Mouse (Mus musculus): ENCODE measurements around the gene Tnfsf14. TPM values are rescaled to one million over a fixed set of nuclear protein-coding genes. Genes with fewer than 3 reads are reported as not detected.
A peak's percentile ranks its signal among the peaks of the same experiment; 100 is the strongest.

Tnfsf14 gene
- polyA plus RNA-seq, 1 experiment from 2014 or later: 0.58 TPM

DNA sequence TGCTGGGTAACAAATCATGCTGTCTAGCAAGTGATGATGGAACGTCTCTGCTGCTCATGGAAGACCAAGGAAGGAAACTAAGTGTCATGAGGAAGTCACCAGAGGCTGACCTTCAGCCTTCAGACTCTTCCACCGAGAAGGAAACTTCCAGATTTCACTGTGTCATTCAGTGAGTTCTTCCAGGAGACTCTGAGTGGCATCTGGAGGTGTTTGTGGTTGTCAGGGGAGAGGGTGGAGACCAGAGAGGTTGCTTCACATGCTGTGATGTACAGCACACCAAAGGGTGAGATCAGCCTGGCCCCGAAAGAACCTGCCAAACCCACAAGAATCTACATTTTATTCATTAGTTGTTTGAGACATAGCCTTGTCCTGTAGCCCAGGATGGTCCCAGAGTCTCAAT lies 11.1 kb downstream of the Tnfsf14 start:
- ATAC-seq (replicated peaks; ENCODE audit: extremely low read depth, insufficient read depth, low FRiP score): no peak
- Histone ChIP-seq H3K9ac (ENCODE audit: low read length) (no peak overlapping the region), H3K27me3 (ENCODE audit: control insufficient read depth, insufficient read depth, low read length) (no peaks in the 10 kb centered on the region), H3K9me3 (replicated peaks; ENCODE audit: control insufficient read depth, low read length) (no peaks in the 10 kb centered on the region), H3K4me2 (ENCODE audit: low read depth, low read length) (no peak overlapping the region), H3K4me1 (ENCODE audit: control insufficient read depth, insufficient read depth, low read length) (no peaks in the 10 kb centered on the region), H3K4me3 (ENCODE audit: low read length) (no peak overlapping the region), H3K36me3 (ENCODE audit: control insufficient read depth, insufficient read depth) (no peaks in the 10 kb centered on the region), H3K27ac (ENCODE audit: low read length) (no peak overlapping the region)
- WGBS: 59% methylated on average over 3 of the region's 3 CpGs

DNA sequence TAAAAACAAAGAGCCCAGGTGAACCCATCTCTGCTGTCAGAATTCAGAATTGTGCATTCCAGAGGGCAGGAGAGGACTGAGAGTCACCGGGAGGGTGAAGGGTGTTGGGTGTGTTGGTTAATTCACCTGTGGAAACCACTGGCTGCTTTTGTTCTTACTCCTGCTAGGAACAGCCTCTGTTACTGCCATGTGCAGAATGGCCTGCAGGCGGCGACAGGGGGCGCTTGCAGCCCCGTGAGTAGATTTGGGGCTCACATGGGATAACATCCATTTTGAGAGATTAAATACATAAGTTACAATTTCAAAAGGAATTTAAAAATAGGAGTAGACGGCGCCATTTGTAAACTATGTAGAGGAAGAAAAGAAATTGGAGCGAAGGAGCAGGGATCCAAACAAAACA lies 13.6 kb downstream of the Tnfsf14 start:
- Histone ChIP-seq H3K9ac (ENCODE audit: low read length) (no peak overlapping the region), H3K9me3 (replicated peaks; ENCODE audit: control insufficient read depth, low read length) (no peaks in the 10 kb centered on the region), H3K4me3 (ENCODE audit: low read length) (no peak overlapping the region), H3K27me3 (ENCODE audit: control insufficient read depth, insufficient read depth, low read length) (no peaks in the 10 kb centered on the region), H3K4me1 (ENCODE audit: control insufficient read depth, insufficient read depth, low read length) (no peaks in the 10 kb centered on the region), H3K36me3 (ENCODE audit: control insufficient read depth, insufficient read depth) (no peaks in the 10 kb centered on the region), H3K4me2 (ENCODE audit: low read depth, low read length) (no peak overlapping the region), H3K27ac (ENCODE audit: low read length) (no peak overlapping the region)
- no peak for ATAC-seq (replicated peaks; ENCODE audit: extremely low read depth, insufficient read depth, low FRiP score)
- whole genome bisulfite sequencing: 31% methylated on average over 8 of the region's 8 CpGs

DNA sequence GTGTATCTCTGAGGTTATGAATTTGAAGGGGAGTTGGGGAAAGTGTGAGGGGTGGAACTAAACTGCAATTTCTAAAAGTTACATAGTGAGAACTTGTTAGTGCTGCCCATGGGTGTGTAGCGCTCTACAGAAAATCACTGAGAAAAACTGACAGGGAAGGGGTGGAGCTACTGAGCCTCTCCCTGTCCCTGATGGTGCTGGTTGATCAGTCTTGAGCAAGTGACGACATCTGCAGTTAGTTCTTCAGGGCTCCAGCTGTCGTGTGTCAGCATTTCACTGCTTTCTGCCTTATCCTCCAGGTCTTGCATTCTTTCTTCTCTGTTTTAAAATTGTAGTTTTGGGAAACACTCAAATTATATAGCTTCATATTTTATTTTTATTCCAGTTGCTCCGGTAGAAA lies 20.6 kb downstream of the Tnfsf14 start:
- no peak for ATAC-seq (replicated peaks; ENCODE audit: extremely low read depth, insufficient read depth, low FRiP score)
- Histone ChIP-seq H3K27ac (ENCODE audit: low read length) (no peak overlapping the region), H3K9ac (ENCODE audit: low read length) (no peak overlapping the region), H3K36me3 (ENCODE audit: control insufficient read depth, insufficient read depth) (no peaks in the 10 kb centered on the region), H3K4me1 (ENCODE audit: control insufficient read depth, insufficient read depth, low read length) (peaks cover 2% of the 10 kb centered on the region; the same call in 1 of the 2 replicates), H3K27me3 (ENCODE audit: control insufficient read depth, insufficient read depth, low read length) (no peaks in the 10 kb centered on the region), H3K4me2 (ENCODE audit: low read depth, low read length) (no peak overlapping the region), H3K9me3 (replicated peaks; ENCODE audit: control insufficient read depth, low read length) (0 out of 2 replicates have a peak, but pooled peaks cover 2% of the 10 kb centered on the region), H3K4me3 (ENCODE audit: low read length) (no peak overlapping the region)
- WGBS: 42% methylated on average over 4 of the region's 4 CpGs

DNA sequence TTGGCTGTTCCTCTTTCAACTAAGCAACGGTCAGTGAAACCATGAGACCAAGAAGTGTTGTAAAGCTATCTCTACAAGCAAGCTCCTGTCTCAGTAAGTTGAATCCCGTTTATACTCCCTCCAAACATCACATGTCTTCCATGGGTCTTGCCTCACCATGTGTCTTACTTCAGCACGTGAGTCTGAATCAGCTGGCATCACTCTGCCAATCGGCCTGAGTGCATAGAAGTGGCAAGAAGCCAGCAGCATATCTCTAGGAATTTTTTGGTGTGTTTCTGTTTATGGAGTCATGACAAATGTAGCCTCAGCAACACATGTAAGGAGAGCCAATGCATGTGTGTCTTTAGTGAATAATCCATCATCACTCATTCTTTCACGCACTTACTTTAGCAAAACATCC lies 21.6 kb downstream of the Tnfsf14 start:
- Histone ChIP-seq H3K4me2 (ENCODE audit: low read depth, low read length) (no peak overlapping the region), H3K9ac (ENCODE audit: low read length) (no peak overlapping the region), H3K36me3 (ENCODE audit: control insufficient read depth, insufficient read depth) (no peaks in the 10 kb centered on the region), H3K27me3 (ENCODE audit: control insufficient read depth, insufficient read depth, low read length) (no peaks in the 10 kb centered on the region), H3K4me3 (ENCODE audit: low read length) (no peak overlapping the region), H3K9me3 (replicated peaks; ENCODE audit: control insufficient read depth, low read length) (0 out of 2 replicates have a peak, but pooled peaks cover 2% of the 10 kb centered on the region), H3K4me1 (ENCODE audit: control insufficient read depth, insufficient read depth, low read length) (peaks cover 2% of the 10 kb centered on the region; the same call in 1 of the 2 replicates), H3K27ac (ENCODE audit: low read length) (no peak overlapping the region)
- WGBS: 50% methylated on average over 5 of the region's 5 CpGs
- no peak for ATAC-seq (replicated peaks; ENCODE audit: extremely low read depth, insufficient read depth, low FRiP score)

DNA sequence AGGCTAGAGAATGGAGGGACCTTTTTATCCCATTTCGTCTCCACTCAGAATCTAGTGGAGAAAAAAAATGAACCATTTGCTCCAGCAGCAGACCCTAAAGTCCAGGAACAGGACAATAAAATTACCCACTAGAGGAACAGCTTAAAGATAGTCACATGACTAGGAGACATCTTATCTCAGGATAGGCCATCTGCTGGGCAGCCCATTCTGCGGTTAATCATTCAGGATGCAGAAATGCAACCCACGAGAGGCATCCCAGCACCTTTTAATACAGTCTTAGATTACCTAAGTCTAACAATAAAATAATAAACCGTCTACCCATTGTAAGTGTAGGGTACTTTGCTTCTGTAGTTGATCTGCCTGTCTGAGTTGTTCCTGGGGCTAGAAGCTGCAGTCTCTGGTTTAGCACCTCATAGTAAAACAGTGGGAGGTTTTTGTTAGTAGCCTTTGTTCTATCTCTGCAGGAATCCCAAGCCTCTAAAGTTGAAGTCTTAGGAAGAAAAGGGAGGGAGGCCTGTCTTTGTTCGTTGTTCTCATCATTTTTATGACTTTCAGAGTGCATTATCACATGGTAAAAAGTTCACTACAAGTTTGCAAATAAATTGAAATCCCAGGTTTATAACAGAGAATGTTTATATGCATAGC lies 23.2 kb downstream of the Tnfsf14 start:
- ATAC-seq (replicated peaks; ENCODE audit: extremely low read depth, insufficient read depth, low FRiP score): no peak
- Histone ChIP-seq H3K4me1 (ENCODE audit: control insufficient read depth, insufficient read depth, low read length) (peaks cover 2% of the 10 kb centered on the region; the same call in 1 of the 2 replicates), H3K27me3 (ENCODE audit: control insufficient read depth, insufficient read depth, low read length) (peaks cover 3% of the 10 kb centered on the region; the same call in 1 of the 2 replicates), H3K4me3 (ENCODE audit: low read length) (no peak overlapping the region), H3K9me3 (replicated peaks; ENCODE audit: control insufficient read depth, low read length) (0 out of 2 replicates have a peak, but pooled peaks cover 2% of the 10 kb centered on the region), H3K4me2 (ENCODE audit: low read depth, low read length) (no peak overlapping the region), H3K36me3 (ENCODE audit: control insufficient read depth, insufficient read depth) (no peaks in the 10 kb centered on the region), H3K27ac (ENCODE audit: low read length) (no peak overlapping the region), H3K9ac (ENCODE audit: low read length) (no peak overlapping the region)
- WGBS: 50% methylated on average over 5 of the region's 5 CpGs

DNA sequence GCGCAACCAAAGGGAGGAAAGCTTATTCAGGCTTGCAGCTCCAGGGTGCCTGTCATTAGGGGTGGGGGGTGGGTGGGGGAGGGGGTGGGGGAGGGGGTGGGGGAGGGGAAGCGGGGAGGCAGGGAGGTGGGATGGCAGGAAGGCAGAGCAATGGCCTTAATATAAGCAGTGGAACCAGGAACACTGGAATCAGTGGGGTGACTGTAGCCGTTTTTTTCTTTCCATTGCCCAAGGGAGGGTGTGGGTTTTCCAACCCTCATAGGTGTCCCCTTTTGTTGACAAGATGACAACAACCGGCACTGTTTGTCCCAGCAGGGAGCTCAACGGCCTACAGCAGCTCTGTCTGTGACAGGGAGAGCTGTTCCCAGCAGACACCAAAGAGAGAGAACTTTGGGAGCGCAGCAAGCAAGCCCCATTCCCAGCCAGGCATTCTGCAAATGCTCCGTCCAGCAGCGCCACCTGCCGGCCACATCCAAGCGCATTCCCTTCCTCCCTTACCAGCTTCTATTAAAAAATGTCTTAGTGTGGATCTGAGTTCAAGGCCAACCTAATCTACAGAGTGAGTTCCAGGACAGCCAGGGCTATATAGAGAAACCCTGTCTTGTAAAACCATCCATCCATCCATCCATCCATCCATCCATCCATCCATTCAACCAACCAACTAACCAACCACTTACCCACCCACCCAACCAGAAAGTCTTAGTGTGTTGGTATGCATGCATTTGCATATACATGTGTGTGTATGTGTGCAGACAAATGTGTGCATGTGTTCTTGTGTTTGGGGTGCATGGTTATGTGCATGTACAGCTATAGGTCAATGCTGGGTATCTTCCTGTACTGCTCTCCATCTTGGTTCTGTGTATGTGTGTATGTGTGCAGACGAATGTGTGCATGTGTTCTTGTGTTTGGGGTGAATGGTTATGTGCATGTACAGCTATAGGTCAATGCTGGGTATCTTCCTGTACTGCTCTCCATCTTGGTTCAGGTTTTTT lies 26.9 kb downstream of the Tnfsf14 start:
- 0 out of 2 replicates have a peak, but pooled peaks cover 2% of the 10 kb centered on the region for H3K9me3 ChIP-seq (replicated peaks; ENCODE audit: control insufficient read depth, low read length)
- H3K27ac ChIP-seq (ENCODE audit: low read length): no peak overlapping the region
- no peaks in the 10 kb centered on the region for H3K36me3 ChIP-seq (ENCODE audit: control insufficient read depth, insufficient read depth)
- no peak overlapping the region; the same call in 1 of the 2 replicates for H3K9ac ChIP-seq (ENCODE audit: low read length)
- peak; percentile 73 for ATAC-seq (replicated peaks; ENCODE audit: extremely low read depth, insufficient read depth, low FRiP score)
- H3K4me1 ChIP-seq (ENCODE audit: control insufficient read depth, insufficient read depth, low read length): no peaks in the 10 kb centered on the region
- no peak overlapping the region for H3K4me2 ChIP-seq (ENCODE audit: low read depth, low read length)
- 12% methylated on average over 11 of the region's 11 CpGs for WGBS
- no peak overlapping the region for H3K4me3 ChIP-seq (ENCODE audit: low read length)
- H3K27me3 ChIP-seq (ENCODE audit: control insufficient read depth, insufficient read depth, low read length): peaks cover 3% of the 10 kb centered on the region; the same call in 1 of the 2 replicates

DNA sequence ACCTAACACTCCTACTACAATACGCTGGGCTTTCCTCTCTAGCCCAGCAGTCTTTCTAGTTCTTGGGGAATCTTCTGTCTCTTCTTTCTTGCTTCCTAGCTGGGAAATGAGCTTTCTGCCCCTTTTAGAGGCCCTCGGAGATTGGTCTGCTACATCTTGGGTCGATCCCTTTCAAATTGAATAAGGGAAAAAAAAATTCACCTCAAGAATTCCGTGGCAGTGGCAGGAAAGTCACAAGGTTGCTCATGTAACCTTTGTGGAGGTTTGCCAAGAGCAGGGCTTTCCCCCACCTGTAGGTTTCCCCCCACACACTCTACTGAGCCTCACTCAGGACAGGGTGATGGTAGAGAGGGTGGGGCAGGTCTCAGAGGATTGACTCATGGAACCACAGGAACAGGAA lies 40.2 kb downstream of the Tnfsf14 start:
- Histone ChIP-seq H3K4me1 (ENCODE audit: control insufficient read depth, insufficient read depth, low read length) (no peaks in the 10 kb centered on the region; the same call in 1 of the 2 replicates), H3K27me3 (ENCODE audit: control insufficient read depth, insufficient read depth, low read length) (peaks cover 19% of the 10 kb centered on the region), H3K36me3 (ENCODE audit: control insufficient read depth, insufficient read depth) (no peaks in the 10 kb centered on the region), H3K4me2 (ENCODE audit: low read depth, low read length) (no peak overlapping the region), H3K9me3 (replicated peaks; ENCODE audit: control insufficient read depth, low read length) (peaks cover 8% of the 10 kb centered on the region), H3K4me3 (ENCODE audit: low read length) (no peak overlapping the region), H3K9ac (ENCODE audit: low read length) (no peak overlapping the region), H3K27ac (ENCODE audit: low read length) (no peak overlapping the region)
- no peak for ATAC-seq (replicated peaks; ENCODE audit: extremely low read depth, insufficient read depth, low FRiP score)
- WGBS: 68% methylated on average over 4 of the region's 4 CpGs

DNA sequence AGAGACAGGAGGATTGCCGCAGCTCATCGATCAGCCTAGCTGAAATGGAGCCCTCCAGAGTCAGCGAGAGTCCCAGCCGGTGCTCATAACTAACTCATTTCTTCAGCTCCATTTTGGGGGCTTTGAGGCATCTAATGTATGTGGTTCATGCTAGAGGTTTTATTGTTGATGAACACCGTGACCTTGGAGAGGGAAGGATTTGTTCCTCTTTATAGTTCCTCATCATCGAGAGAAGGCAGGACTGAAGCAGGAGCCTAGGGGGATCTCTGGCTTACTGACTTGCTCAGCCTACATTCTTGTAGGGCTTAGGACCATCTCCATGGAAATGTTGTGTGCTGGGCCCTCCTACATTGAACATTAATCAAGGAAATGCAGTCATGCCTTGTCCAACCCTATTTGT lies 41.0 kb downstream of the Tnfsf14 start:
- Histone ChIP-seq H3K27ac (ENCODE audit: low read length) (no peak overlapping the region), H3K9me3 (replicated peaks; ENCODE audit: control insufficient read depth, low read length) (peaks cover 8% of the 10 kb centered on the region), H3K36me3 (ENCODE audit: control insufficient read depth, insufficient read depth) (no peaks in the 10 kb centered on the region), H3K4me1 (ENCODE audit: control insufficient read depth, insufficient read depth, low read length) (no peaks in the 10 kb centered on the region; the same call in 1 of the 2 replicates), H3K4me2 (ENCODE audit: low read depth, low read length) (no peak overlapping the region), H3K4me3 (ENCODE audit: low read length) (no peak overlapping the region), H3K9ac (ENCODE audit: low read length) (no peak overlapping the region), H3K27me3 (ENCODE audit: control insufficient read depth, insufficient read depth, low read length) (peaks cover 27% of the 10 kb centered on the region)
- 86% methylated on average over 6 of the region's 6 CpGs for WGBS
- no peak for ATAC-seq (replicated peaks; ENCODE audit: extremely low read depth, insufficient read depth, low FRiP score)
